Mouse (Mus musculus) neural tube, embryonic 15.5 days (tissue): ENCODE measurements around the gene Fam166a. TPM values are rescaled to one million over a fixed set of nuclear protein-coding genes. Genes with fewer than 3 reads are reported as not detected.

Experiments
- ATAC-seq: fragments of 200-750 bp; cut with Nextera tagmentation; 2 replicates; pipeline ENCODE4 v1.8.0; 2017; ENCODE audit warnings: mild to moderate bottlenecking, moderate TSS enrichment, moderate library complexity; ENCODE audit not compliant: low FRiP score
- H3K27ac ChIP-seq: fragments of 300-500 bp; sonication (generic); replicated peaks from 2 replicates; pipeline ENCODE4 v1.5.1; 2015; ENCODE audit warnings: mild to moderate bottlenecking, inconsistent platforms
- H3K27me3 ChIP-seq: fragments of 300-500 bp; sonication (generic); replicated peaks from 2 replicates; pipeline ENCODE4 v1.6.1; 2015; ENCODE audit warnings: inconsistent platforms
- H3K36me3 ChIP-seq: fragments of 300-500 bp; sonication (generic); 2 replicates; pipeline ENCODE4 v1.6.1; 2015; ENCODE audit warnings: inconsistent platforms
- H3K4me1 ChIP-seq: fragments of 300-500 bp; sonication (generic); 2 replicates; pipeline ENCODE4 v1.6.1; 2015; ENCODE audit warnings: inconsistent platforms
- H3K4me2 ChIP-seq: fragments of 300-500 bp; sonication (generic); 2 replicates; pipeline ENCODE4 v1.6.1; 2015; ENCODE audit warnings: inconsistent platforms, mild to moderate bottlenecking, moderate library complexity
- H3K4me3 ChIP-seq: fragments of 300-500 bp; sonication (generic); replicated peaks from 2 replicates; pipeline ENCODE4 v1.5.1; 2015; ENCODE audit warnings: mild to moderate bottlenecking, inconsistent platforms
- H3K9ac ChIP-seq: fragments of 300-500 bp; sonication (generic); replicated peaks from 2 replicates; pipeline ENCODE4 v1.6.1; 2015; ENCODE audit warnings: mild to moderate bottlenecking, inconsistent platforms
- H3K9me3 ChIP-seq: fragments of 300-500 bp; sonication (generic); replicated peaks from 2 replicates; pipeline ENCODE4 v1.6.1; 2016; ENCODE audit warnings: inconsistent platforms
- WGBS: fragments of 180-500 bp; shearing (Covaris S2); methylation state at CpG from one replicate; pipeline ENCODE4 v1.1.7; 2015; ENCODE audit warnings: mixed read lengths; 5-methylcytosine and 5-hydroxymethylcytosine counted together
- polyA plus RNA-seq: library from polyadenylated mRNA; unstranded; fragments of >200 nt; fragmentation: Nextera tagmentation; extraction: Ambion mirVana; gene quantifications from 2 replicates; pipeline ENCODE4 v1.2.1, GENCODE M21; 2015

Gene Fam166a
- polyA plus RNA-seq, 1 experiment from 2014 or later = not detected

DNA sequence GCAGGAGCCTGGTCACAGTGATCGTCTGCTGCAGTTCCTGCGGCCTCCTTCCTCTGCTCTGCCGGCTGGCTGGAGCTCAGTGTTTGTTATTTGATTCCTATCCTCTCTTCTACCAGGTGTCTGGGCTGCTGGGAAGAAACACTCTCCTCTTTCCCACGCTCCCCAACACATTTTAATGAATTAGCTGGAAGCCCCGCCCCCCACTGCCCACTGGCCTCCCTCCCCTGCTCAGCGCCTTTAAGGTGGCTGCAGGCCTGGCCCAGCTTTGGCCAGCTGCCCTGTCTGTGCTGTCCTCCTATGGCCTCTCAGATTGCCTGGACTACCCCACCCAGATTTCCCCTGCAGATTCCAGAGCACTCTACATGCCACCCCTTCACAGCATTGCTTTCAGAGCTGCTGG lies 40.9 kb upstream of the Fam166a start:
- H3K4me3 ChIP-seq = peak overlapping the region; percentile 12; the same call in 1 of the 2 replicates
- H3K36me3 ChIP-seq = no peaks in the 10 kb centered on the region
- ATAC-seq = peak; percentile 23
- 6% methylated on average over 6 of the region's 6 CpGs for WGBS
- H3K9me3 ChIP-seq = no peaks in the 10 kb centered on the region
- H3K27ac ChIP-seq = peak overlapping the region; percentile 80
- H3K9ac ChIP-seq = no peak overlapping the region
- peak overlapping the region; percentile 32 for H3K4me2 ChIP-seq
- H3K27me3 ChIP-seq = no peaks in the 10 kb centered on the region; the same call in 1 of the 2 replicates
- H3K4me1 ChIP-seq = peaks cover 63% of the 10 kb centered on the region

GRCm38 (mm10) chr2:25178285-25178972 lies 40.1 kb upstream of the Fam166a start:
- Histone ChIP-seq H3K36me3 (no peaks in the 10 kb centered on the region), H3K4me1 (peaks cover 68% of the 10 kb centered on the region), H3K9me3 (no peaks in the 10 kb centered on the region), H3K27ac (peak overlapping the region; percentile 80), H3K9ac (no peak overlapping the region), H3K4me3 (no peak overlapping the region), H3K27me3 (no peaks in the 10 kb centered on the region; the same call in 1 of the 2 replicates), H3K4me2 (peak overlapping the region; percentile 32)
- no peak for ATAC-seq
- WGBS = 15% methylated on average over 10 of the region's 10 CpGs

DNA sequence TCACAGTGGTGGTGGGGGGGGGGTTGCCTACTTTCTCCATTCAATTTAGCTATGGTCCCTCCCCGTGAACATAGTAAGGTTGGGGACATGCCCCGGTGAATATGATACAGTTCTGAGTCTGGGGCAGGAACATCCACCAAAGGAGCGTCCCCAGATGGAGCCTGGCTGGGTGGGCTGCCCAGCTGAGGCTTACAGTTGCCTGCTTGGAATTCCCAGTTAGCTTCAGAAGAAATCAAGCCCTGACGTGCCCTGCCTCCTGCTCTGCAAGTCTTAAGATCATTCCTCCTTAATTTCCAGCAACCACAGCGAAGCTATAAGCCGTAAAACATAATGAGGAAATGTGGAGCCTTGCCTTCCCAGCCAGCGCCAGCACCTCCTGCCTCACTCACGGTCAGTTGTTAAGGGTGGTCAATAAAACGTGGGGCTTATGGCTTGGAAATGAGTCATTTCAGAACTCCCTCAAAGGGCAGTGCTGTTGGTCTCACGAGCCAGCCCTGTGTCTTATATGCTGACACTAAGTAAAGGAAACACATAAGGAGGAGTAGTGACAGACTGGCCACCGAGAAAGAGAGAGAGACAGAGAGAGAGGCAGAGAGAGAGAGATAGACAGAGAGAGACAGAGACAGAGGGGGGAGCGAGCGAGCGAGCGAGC lies 38.9 kb upstream of the Fam166a start:
- H3K9ac ChIP-seq = 0 out of 2 replicates have a peak overlapping the region, but pooled peaks have one; percentile 30
- no peaks in the 10 kb centered on the region; the same call in 1 of the 2 replicates for H3K27me3 ChIP-seq
- H3K4me3 ChIP-seq = peak overlapping the region; percentile 62
- peak overlapping the region; percentile 89 for H3K4me2 ChIP-seq
- H3K27ac ChIP-seq = peak overlapping the region; percentile 81
- H3K36me3 ChIP-seq = no peaks in the 10 kb centered on the region
- no peak for ATAC-seq
- H3K9me3 ChIP-seq = no peaks in the 10 kb centered on the region
- WGBS = 18% methylated on average over 15 of the region's 15 CpGs
- peaks cover 79% of the 10 kb centered on the region for H3K4me1 ChIP-seq

- H3K9me3 ChIP-seq = no peaks in the 10 kb centered on the region
- H3K36me3 ChIP-seq = no peaks in the 10 kb centered on the region
- H3K4me3 ChIP-seq = peak within 1 kb of the TSS; percentile 62
- H3K27me3 ChIP-seq = no peaks in the 10 kb centered on the region; the same call in 1 of the 2 replicates
- H3K9ac ChIP-seq = peak within 1 kb of the TSS; percentile 57
- H3K4me1 ChIP-seq = peaks cover 86% of the 10 kb centered on the region
- WGBS = under 1% methylated on average over 33 of the region's 35 CpGs
- peak within 1 kb of the TSS; percentile 89 for H3K4me2 ChIP-seq
- ATAC-seq = peak; percentile 90
- H3K27ac ChIP-seq = peak within 1 kb of the TSS; percentile 81
These were observed 38.1 kb upstream of the Fam166a start, which contains the start of gene Nrarp for GRCm38 (mm10) chr2:25180478-25180903. TSS of gene Nrarp (plus strand) at chr2:25180758.

- under 1% methylated on average over 100 of the region's 100 CpGs for WGBS
- Histone ChIP-seq H3K4me1 (peaks cover 87% of the 10 kb centered on the region), H3K36me3 (no peaks in the 10 kb centered on the region), H3K9ac (peak overlapping the region; percentile 57), H3K27ac (peak overlapping the region; percentile 81), H3K4me3 (peak overlapping the region; percentile 62), H3K27me3 (no peaks in the 10 kb centered on the region; the same call in 1 of the 2 replicates), H3K9me3 (no peaks in the 10 kb centered on the region), H3K4me2 (peak overlapping the region; percentile 89)
- peak; percentile 42 for ATAC-seq
These were observed 37.3 kb upstream of the Fam166a start for GRCm38 (mm10) chr2:25180973-25181890.

GRCm38 (mm10) chr2:25181891-25182397 lies 36.6 kb upstream of the Fam166a start:
- Histone ChIP-seq H3K27me3 (no peaks in the 10 kb centered on the region; the same call in 1 of the 2 replicates), H3K9ac (peak overlapping the region; percentile 57), H3K4me2 (peak overlapping the region; percentile 89), H3K27ac (peak overlapping the region; percentile 81), H3K36me3 (no peaks in the 10 kb centered on the region), H3K9me3 (no peaks in the 10 kb centered on the region), H3K4me1 (peaks cover 84% of the 10 kb centered on the region), H3K4me3 (peak overlapping the region; percentile 62)
- ATAC-seq = no peak
- 0% methylated on average over 17 of the region's 17 CpGs for WGBS

GRCm38 (mm10) chr2:25182664-25183063 lies 35.9 kb upstream of the Fam166a start:
- WGBS = 7% methylated on average over 6 of the region's 6 CpGs
- Histone ChIP-seq H3K4me2 (peak overlapping the region; percentile 89), H3K9me3 (no peaks in the 10 kb centered on the region), H3K36me3 (no peaks in the 10 kb centered on the region), H3K27me3 (no peaks in the 10 kb centered on the region; the same call in 1 of the 2 replicates), H3K4me1 (peaks cover 77% of the 10 kb centered on the region), H3K27ac (0 out of 2 replicates have a peak overlapping the region, but pooled peaks have one; percentile 11), H3K9ac (peak overlapping the region; percentile 26; the same call in 1 of the 2 replicates), H3K4me3 (peak overlapping the region; percentile 62)
- ATAC-seq = no peak

GRCm38 (mm10) chr2:25183336-25183735 lies 35.2 kb upstream of the Fam166a start:
- Histone ChIP-seq H3K9ac (no peak overlapping the region), H3K4me1 (peaks cover 70% of the 10 kb centered on the region), H3K27ac (no peak overlapping the region)

DNA sequence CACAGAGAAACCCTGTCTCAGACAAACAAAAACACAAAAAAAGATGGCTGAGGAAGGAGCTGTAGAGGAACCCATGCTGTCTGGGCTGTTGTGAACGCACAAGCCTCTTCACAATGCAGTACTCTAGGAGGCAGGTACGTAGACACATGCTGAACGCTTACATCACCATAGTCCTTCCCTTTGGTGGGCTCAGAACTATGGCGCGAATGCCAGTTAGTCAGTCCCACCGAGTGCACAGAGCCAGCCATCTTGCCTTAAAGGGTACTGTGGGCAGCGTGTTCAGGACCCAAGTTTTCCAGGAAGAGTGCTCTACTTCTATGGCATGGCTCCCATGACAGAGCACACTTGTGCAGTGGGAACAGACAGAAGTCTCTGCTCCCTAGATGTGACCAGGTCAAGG lies 34.0 kb upstream of the Fam166a start:
- Histone ChIP-seq H3K4me2 (no peak overlapping the region), H3K9ac (no peak overlapping the region), H3K9me3 (no peaks in the 10 kb centered on the region), H3K4me1 (peaks cover 61% of the 10 kb centered on the region), H3K36me3 (no peaks in the 10 kb centered on the region), H3K27me3 (no peaks in the 10 kb centered on the region; the same call in 1 of the 2 replicates), H3K4me3 (no peak overlapping the region), H3K27ac (no peak overlapping the region)
- ATAC-seq = no peak
- WGBS = 90% methylated on average over 7 of the region's 7 CpGs

More at GRCm38 (mm10) chr2:25183336-25183735, 35.2 kb upstream of the Fam166a start:
- no peak for ATAC-seq
- Histone ChIP-seq H3K27me3 (no peaks in the 10 kb centered on the region; the same call in 1 of the 2 replicates), H3K4me2 (peak overlapping the region; percentile 89), H3K36me3 (no peaks in the 10 kb centered on the region), H3K4me3 (peak overlapping the region; percentile 62), H3K9me3 (no peaks in the 10 kb centered on the region)
- 38% methylated on average over 2 of the region's 2 CpGs for WGBS

GRCm38 (mm10) chr2:25185625-25186574 lies 32.6 kb upstream of the Fam166a start:
- H3K4me3 ChIP-seq = peak overlapping the region; percentile 45
- H3K9ac ChIP-seq = peak overlapping the region; percentile 60
- H3K36me3 ChIP-seq = no peaks in the 10 kb centered on the region
- H3K9me3 ChIP-seq = no peaks in the 10 kb centered on the region
- no peaks in the 10 kb centered on the region for H3K27me3 ChIP-seq
- peak; percentile 76 for ATAC-seq
- H3K4me2 ChIP-seq = peak overlapping the region; percentile 82
- under 1% methylated on average over 61 of the region's 64 CpGs for WGBS
- H3K27ac ChIP-seq = peak overlapping the region; percentile 84
- peaks cover 51% of the 10 kb centered on the region for H3K4me1 ChIP-seq
